Mouse (Mus musculus) stomach, postnatal 0 days (tissue): Measurements from ENCODE around the gene Zic2.

ENCODE experiments used
- CTCF ChIP-seq: IDR thresholded peaks from 2 replicates; pipeline ENCODE4 v1.5.1; 2016; ENCODE audit warnings: antibody characterized with exemption, low read depth, mild to moderate bottlenecking, moderate library complexity
- EP300 ChIP-seq: optimal IDR thresholded peaks from 2 replicates; pipeline ENCODE3; 2016; ENCODE audit warnings: antibody characterized with exemption

DNA sequence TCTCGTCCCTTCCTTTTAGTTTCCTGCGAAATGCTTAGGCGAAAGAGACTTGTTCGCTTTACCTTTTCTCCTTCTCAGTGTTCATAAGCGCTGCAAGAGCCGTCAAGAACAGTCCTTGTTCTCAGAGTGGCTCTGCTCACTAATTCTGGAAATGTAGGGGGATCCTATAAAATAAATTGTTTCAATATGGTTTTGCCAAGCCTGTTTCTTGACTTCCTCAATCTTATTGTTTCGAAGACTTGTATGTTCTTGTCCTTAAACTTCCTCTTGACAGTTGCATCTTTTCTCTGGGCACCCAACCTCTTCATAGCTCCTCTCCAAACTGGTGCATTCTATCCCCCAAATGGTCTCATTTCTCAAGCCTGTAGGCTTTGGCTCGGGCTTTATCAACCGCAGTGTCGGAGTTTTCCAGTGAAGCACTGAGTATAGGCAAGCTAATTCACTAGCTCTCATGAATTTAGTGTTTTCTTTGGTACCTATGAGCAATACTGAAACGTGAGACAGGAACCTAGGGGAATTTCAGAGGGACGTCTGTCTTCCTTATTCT lies 10.5 kb downstream of the Zic2 start:
- no peak for TF ChIP-seq EP300
- no peak for TF ChIP-seq CTCF
